Mouse (Mus musculus): ENCODE measurements at regions not wholly inside any gene's neighbourhood (a gene's known extent, or its start where the extent isn't known, plus 50 kb on each side); places are given as distances from the start of the nearest gene placed in this dataset.

GRCm38 (mm10) chr10:44747419-44747818, 219.1 kb upstream of the Prdm1 start:
- DNase-seq (ENCODE audit: extremely low spot score in 1 of 2, low spot score in 1 of 2): no peak

GRCm38 (mm10) chr10:44744221-44744620, 215.9 kb upstream of the Prdm1 start:
- DNase-seq (ENCODE audit: extremely low spot score in 1 of 2, low spot score in 1 of 2): no peak

DNA sequence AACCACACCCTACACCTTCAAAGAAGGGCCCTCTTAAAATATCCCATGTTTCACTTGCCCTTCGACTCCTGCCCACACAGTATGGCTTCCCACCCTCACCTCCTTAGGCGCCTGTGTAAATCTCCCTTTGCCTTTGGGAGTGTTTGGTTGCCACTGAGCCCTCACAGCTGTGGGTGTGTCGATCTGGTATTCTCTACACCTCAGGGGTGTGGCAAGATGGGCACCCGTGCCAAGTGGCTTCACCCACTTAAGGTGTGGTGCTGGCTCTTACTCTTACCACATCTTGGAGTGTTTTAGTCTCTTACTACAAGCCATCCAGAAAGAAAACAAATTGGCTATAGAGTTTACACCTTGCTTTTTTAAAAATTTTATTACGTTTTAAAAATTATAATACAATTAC, 205.3 kb upstream of the Prdm1 start:
- no peak for DNase-seq (ENCODE audit: extremely low spot score in 1 of 2, low spot score in 1 of 2)

DNA sequence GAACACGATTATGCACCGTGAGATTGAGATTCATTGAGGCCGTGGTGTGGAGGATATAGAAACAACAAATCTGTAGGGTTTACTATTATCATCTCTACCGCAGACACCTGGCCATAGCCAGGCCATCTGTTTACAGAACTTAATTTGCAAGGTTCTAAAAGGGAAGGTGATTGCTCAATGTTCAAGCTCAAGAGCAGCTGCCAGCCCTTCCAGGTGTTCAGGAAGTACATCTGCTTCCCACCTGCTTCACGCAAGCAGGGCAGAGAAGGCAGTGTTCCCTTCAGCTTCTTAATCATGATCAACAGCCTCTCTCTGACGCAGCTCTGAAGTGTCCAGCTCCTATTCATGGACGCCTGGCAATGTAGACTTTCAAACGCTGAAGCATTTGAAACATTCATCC, 202.4 kb upstream of the Prdm1 start:
- no peak for DNase-seq (ENCODE audit: extremely low spot score in 1 of 2, low spot score in 1 of 2)

DNA sequence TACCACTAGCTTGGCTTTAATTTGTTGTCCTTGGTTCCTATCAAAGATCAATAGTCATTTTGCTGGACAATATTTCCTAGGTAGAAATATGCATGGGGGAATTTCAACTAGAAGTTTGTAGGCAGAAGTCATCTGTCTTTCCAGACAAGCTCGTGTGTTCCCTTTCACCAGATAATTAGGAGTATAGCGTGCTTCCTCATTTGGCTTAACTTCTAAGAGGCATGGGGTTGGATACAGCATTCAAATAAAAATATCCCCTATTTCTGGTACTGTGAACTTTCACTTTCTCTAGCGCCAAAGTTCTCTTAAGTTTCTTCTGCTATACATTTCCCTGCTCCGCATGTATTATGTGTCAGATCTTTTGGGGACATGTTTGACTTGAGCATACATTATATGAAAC, 200.7 kb upstream of the Prdm1 start:
- DNase-seq (ENCODE audit: extremely low spot score in 1 of 2, low spot score in 1 of 2): no peak

GRCm38 (mm10) chr10:44724575-44724974, 196.3 kb upstream of the Prdm1 start:
- no peak for DNase-seq (ENCODE audit: extremely low spot score in 1 of 2, low spot score in 1 of 2)

DNA sequence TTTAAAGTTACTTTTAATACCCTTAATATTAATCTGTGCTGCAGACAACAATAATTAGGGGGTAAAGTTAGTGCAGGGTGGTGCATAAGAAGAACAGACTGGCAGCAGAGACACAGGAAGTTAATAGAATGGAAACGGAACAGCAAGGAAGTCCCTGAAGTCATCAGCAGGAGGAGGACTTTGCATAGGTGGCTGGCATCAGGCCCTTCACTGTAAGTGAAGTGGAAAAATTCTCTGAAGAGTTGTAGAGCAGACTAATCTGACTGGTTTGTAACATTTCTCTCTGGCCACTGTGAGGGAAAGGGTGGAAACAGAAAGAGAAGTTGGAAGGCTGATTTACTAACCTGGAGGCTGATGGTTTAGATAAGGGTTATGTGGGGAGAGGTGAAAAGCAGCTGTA, 195.5 kb upstream of the Prdm1 start:
- no peak for DNase-seq (ENCODE audit: extremely low spot score in 1 of 2, low spot score in 1 of 2)

- DNase-seq (ENCODE audit: extremely low spot score in 1 of 2, low spot score in 1 of 2): no peak
Measured at GRCm38 (mm10) chr10:44723321-44723720, 195.0 kb upstream of the Prdm1 start.

DNA sequence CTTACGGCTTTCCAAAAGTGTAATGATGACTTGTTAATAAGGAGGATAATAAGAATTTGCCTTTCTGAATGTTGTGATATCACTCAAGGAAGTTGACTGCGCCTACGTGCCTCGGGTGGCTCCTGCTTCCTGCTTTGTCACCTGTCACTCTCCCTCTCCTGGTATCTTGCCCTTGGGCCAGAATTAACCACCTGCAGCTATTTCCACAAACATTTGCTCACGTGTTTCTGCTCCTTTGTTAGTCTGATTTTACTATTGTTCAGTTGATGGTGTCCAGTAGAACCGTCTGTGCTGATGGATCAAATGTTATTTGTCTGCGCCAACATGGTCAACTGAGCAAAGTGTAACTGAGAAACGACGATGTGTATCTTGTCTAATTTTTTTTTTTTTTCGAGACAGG, 193.4 kb upstream of the Prdm1 start:
- no peak for DNase-seq (ENCODE audit: extremely low spot score in 1 of 2, low spot score in 1 of 2)

DNA sequence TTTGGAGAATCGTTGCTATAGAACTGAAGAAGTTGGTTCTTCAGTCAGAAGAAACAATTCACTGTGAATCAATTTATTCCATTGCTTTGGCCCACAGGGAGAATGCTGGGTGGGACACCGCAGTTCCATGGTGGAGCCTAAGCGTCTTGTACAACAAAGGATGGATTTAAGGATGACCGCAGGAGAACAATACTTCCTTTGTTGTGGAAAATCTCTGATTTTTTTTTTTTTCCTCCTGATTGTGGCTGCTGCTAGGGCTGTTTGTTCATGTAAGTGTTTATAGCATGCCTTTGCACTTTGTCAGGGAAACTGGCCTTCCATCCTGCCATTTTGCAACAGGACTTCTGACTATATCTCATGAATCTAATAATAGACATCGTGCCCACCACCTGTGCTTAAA, 188.3 kb upstream of the Prdm1 start:
- no peak for DNase-seq (ENCODE audit: extremely low spot score in 1 of 2, low spot score in 1 of 2)

GRCm38 (mm10) chr10:44715902-44716301, 187.6 kb upstream of the Prdm1 start:
- DNase-seq (ENCODE audit: extremely low spot score in 1 of 2, low spot score in 1 of 2): no peak

DNA sequence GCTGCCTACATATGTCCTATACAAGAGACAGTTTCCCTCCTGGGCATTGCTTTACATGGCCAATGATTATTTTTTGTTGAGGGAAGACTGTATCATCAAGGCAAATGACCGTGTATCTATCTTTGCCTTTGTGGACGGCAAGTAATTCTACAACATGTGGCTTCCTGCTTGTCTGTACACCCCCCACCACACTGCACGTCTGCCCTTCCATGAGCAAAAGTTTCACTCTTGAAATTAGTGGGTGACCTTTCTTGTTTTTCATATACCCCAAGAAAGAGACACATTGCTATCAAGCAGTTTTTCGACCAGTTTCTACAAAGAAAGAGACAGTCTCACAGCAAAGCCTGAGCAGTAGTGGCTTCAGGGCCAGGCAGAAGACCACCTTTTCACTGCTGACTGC, 180.5 kb upstream of the Prdm1 start:
- no peak for DNase-seq (ENCODE audit: extremely low spot score in 1 of 2, low spot score in 1 of 2)

GRCm38 (mm10) chr10:44704143-44704542, 175.8 kb upstream of the Prdm1 start:
- DNase-seq (ENCODE audit: extremely low spot score in 1 of 2, low spot score in 1 of 2): no peak

GRCm38 (mm10) chr10:44702108-44702507, 173.8 kb upstream of the Prdm1 start:
- DNase-seq (ENCODE audit: extremely low spot score in 1 of 2, low spot score in 1 of 2): no peak

GRCm38 (mm10) chr10:44699988-44700537, 171.8 kb upstream of the Prdm1 start:
- no peak for DNase-seq (ENCODE audit: extremely low spot score in 1 of 2, low spot score in 1 of 2)

GRCm38 (mm10) chr10:44697966-44698365, 169.7 kb upstream of the Prdm1 start:
- DNase-seq (ENCODE audit: extremely low spot score in 1 of 2, low spot score in 1 of 2): no peak

DNA sequence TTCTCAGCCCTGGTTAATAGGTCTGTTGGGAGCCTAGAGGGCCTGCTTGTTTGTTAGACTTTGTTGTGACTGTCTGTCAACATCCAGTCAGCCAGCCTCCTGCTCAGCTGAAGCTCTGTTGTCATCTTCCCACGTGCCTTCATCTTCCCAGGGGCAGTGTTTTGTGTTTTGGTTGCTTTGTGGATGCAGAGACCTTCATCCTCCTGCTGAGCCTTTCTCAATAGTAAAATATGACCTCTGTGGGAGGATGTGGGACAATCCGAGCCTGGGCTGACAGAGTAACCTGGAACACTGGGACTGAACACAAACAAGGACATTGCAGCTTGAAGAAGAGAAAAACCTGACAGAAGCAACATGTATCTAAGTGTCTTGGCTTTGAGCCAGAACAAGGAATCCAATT, 168.7 kb upstream of the Prdm1 start:
- DNase-seq (ENCODE audit: extremely low spot score in 1 of 2, low spot score in 1 of 2): no peak

GRCm38 (mm10) chr10:44691590-44692327, 163.5 kb upstream of the Prdm1 start:
- peak in 1 of 2 experiments; percentile 15 for DNase-seq (ENCODE audit: extremely low spot score in 1 of 2, low spot score in 1 of 2)

GRCm38 (mm10) chr10:44688555-44688954, 160.3 kb upstream of the Prdm1 start:
- DNase-seq (ENCODE audit: extremely low spot score in 1 of 2, low spot score in 1 of 2): no peak

DNA sequence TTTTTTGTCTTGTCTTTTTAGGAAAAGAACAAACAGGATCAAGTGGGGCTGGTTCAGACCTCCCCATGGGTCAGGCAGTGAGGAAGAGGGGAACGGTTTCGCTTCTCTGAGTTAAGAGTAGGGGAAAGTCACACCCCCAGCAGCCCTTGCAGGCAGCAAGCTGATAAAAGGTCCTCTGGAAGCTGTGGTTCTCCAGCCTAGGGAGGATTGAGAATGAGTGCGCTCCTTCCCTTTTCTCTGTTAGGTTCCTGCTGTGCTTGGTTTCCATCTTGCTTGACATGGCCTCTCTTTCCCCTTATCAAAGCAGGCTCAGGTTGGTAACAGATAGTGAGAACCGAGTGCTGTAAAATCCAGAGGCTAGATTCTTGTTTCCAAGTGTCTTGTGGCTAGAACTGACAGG, 157.8 kb upstream of the Prdm1 start:
- DNase-seq (ENCODE audit: extremely low spot score in 1 of 2, low spot score in 1 of 2): no peak

- peak; percentile 44 to 53 for DNase-seq (ENCODE audit: extremely low spot score in 1 of 2, low spot score in 1 of 2)
Measured at GRCm38 (mm10) chr10:44685215-44685614, 156.9 kb upstream of the Prdm1 start.

GRCm38 (mm10) chr10:44676506-44676905, 148.2 kb upstream of the Prdm1 start:
- DNase-seq (ENCODE audit: extremely low spot score in 1 of 2, low spot score in 1 of 2): no peak
